Mouse (Mus musculus) forebrain, embryonic 15.5 days (tissue): ENCODE data around the gene Ushbp1. TPM values are rescaled to one million over a fixed set of nuclear protein-coding genes. Genes with fewer than 3 reads are reported as not detected.

Experiments used
- ATAC-seq: fragments of 200-750 bp; cut with Nextera tagmentation; replicated peaks from 2 replicates; pipeline ENCODE4 v1.8.0; 2017; ENCODE audit warnings: mild to moderate bottlenecking, moderate TSS enrichment, moderate library complexity
- H3K27ac ChIP-seq: fragments of 300-500 bp; sonication (generic); replicated peaks from 2 replicates; pipeline ENCODE4 v1.5.1; 2015; ENCODE audit warnings: mild to moderate bottlenecking, inconsistent platforms
- H3K27me3 ChIP-seq: fragments of 300-500 bp; sonication (generic); 2 replicates; pipeline ENCODE4 v1.6.1; 2015; ENCODE audit warnings: inconsistent platforms
- H3K36me3 ChIP-seq: fragments of 300-500 bp; sonication (generic); 2 replicates; pipeline ENCODE4 v1.6.1; 2015; ENCODE audit warnings: mild to moderate bottlenecking, inconsistent platforms
- H3K4me1 ChIP-seq: fragments of 300-500 bp; sonication (generic); 2 replicates; pipeline ENCODE4 v1.6.1; 2015; ENCODE audit warnings: inconsistent platforms
- H3K4me2 ChIP-seq: fragments of 300-500 bp; sonication (generic); replicated peaks from 2 replicates; pipeline ENCODE4 v1.6.1; 2015; ENCODE audit warnings: mild to moderate bottlenecking, inconsistent platforms
- H3K4me3 ChIP-seq: fragments of 300-500 bp; sonication (generic); 2 replicates; pipeline ENCODE4 v1.5.1; 2015; ENCODE audit warnings: mild to moderate bottlenecking, inconsistent platforms
- H3K9ac ChIP-seq: fragments of 300-500 bp; sonication (generic); replicated peaks from 2 replicates; pipeline ENCODE4 v1.6.1; 2015; ENCODE audit warnings: mild to moderate bottlenecking, inconsistent platforms
- H3K9me3 ChIP-seq: fragments of 300-500 bp; sonication (generic); 2 replicates; pipeline ENCODE4 v1.6.1; 2016; ENCODE audit warnings: inconsistent platforms
- WGBS: fragments of 180-500 bp; shearing (Covaris S2); methylation state at CpG from one replicate; pipeline ENCODE4 v1.1.7; 2015; ENCODE audit warnings: mixed read lengths; 5-methylcytosine and 5-hydroxymethylcytosine counted together
- polyA plus RNA-seq: library from polyadenylated mRNA; unstranded; fragments of >200 nt; fragmentation: Nextera tagmentation; extraction: Ambion mirVana; gene quantifications from 2 replicates; pipeline ENCODE4 v1.2.1, GENCODE M21; 2015

Ushbp1 gene
- polyA plus RNA-seq, 1 experiment from 2014 or later = 5.5 TPM

- WGBS = 90% methylated on average over 2 of the region's 2 CpGs
- H3K4me1 ChIP-seq = peaks cover 8% of the 10 kb centered on the region
- H3K4me3 ChIP-seq = no peak overlapping the region
- no peak for ATAC-seq
- no peaks in the 10 kb centered on the region for H3K9me3 ChIP-seq
- H3K27ac ChIP-seq = no peak overlapping the region
- no peaks in the 10 kb centered on the region for H3K27me3 ChIP-seq
- no peaks in the 10 kb centered on the region for H3K36me3 ChIP-seq
- no peak overlapping the region for H3K4me2 ChIP-seq
- H3K9ac ChIP-seq = no peak overlapping the region
Observed at GRCm38 (mm10) chr8:71391696-71392095, 3.9 kb downstream of the Ushbp1 start.

DNA sequence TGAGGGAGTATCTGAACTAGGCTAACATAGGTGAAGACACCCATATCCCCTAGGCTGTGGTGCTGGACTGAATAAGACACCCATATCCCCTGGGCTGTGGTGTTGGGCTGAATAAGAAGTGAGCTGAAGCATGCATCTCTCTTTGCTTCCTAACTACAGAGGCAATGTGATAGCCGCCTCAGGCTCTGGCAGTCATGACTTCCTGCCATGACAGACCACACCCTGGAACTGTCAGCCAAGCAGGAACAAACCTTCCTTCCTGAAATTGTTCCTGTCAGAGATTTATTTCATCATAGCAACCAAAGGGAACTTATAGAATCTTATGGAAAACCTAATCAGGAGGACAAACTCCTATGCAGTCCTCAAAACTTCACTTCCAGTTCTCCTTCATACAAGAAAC lies 7.3 kb downstream of the Ushbp1 start:
- Histone ChIP-seq H3K4me3 (no peak overlapping the region), H3K27ac (no peak overlapping the region), H3K36me3 (no peaks in the 10 kb centered on the region), H3K9me3 (no peaks in the 10 kb centered on the region), H3K4me2 (no peak overlapping the region), H3K27me3 (no peaks in the 10 kb centered on the region), H3K9ac (no peak overlapping the region), H3K4me1 (0 out of 2 replicates have a peak, but pooled peaks cover 2% of the 10 kb centered on the region)
- WGBS = 84% methylated on average over 1 of the region's 1 CpGs
- no peak for ATAC-seq

- Histone ChIP-seq H3K27ac (no peak overlapping the region), H3K9me3 (no peaks in the 10 kb centered on the region), H3K9ac (no peak overlapping the region), H3K36me3 (no peaks in the 10 kb centered on the region), H3K27me3 (peaks cover 6% of the 10 kb centered on the region; the same call in 1 of the 2 replicates), H3K4me1 (peaks cover 19% of the 10 kb centered on the region), H3K4me3 (no peak overlapping the region), H3K4me2 (no peak overlapping the region)
- WGBS = 80% methylated on average over 12 of the region's 12 CpGs
- no peak for ATAC-seq
Observed at GRCm38 (mm10) chr8:71385212-71385835, 10.3 kb downstream of the Ushbp1 start.

DNA sequence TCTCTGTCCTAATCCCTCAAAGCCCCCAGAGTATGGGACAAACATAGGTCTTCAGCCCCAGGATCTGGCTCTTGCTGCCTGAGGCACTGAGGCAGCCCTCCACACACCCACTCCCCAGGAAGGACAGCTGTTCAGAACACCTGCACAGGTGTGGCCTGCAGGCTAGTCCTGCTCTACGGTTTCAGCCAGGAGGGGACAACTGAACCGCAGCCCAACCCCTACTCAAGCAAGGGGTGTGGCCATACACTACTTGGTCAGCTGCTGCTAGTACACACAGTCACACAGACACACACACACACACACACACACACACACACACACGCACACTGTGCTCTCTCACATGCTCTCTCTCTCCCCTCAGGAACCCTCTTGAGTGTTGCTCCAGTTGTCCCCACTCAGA lies 11.7 kb downstream of the Ushbp1 start:
- H3K9ac ChIP-seq = no peak overlapping the region
- H3K27ac ChIP-seq = no peak overlapping the region
- peaks cover 33% of the 10 kb centered on the region for H3K4me1 ChIP-seq
- no peaks in the 10 kb centered on the region for H3K36me3 ChIP-seq
- H3K9me3 ChIP-seq = no peaks in the 10 kb centered on the region
- no peak overlapping the region for H3K4me2 ChIP-seq
- no peak overlapping the region for H3K4me3 ChIP-seq
- no peak for ATAC-seq
- WGBS = 63% methylated on average over 3 of the region's 3 CpGs
- peaks cover 6% of the 10 kb centered on the region; the same call in 1 of the 2 replicates for H3K27me3 ChIP-seq

- 22% methylated on average over 12 of the region's 12 CpGs for WGBS
- Histone ChIP-seq H3K9ac (no peak overlapping the region), H3K36me3 (no peaks in the 10 kb centered on the region), H3K4me1 (peaks cover 33% of the 10 kb centered on the region), H3K9me3 (no peaks in the 10 kb centered on the region), H3K4me2 (no peak overlapping the region), H3K27me3 (peaks cover 6% of the 10 kb centered on the region; the same call in 1 of the 2 replicates), H3K4me3 (no peak overlapping the region), H3K27ac (no peak overlapping the region)
- ATAC-seq = no peak
Observed at GRCm38 (mm10) chr8:71383396-71383795, 12.2 kb downstream of the Ushbp1 start.

- peak; percentile 75 for ATAC-seq
- Histone ChIP-seq H3K4me2 (peak overlapping the region; percentile 91), H3K27me3 (peaks cover 6% of the 10 kb centered on the region; the same call in 1 of the 2 replicates), H3K4me1 (peaks cover 33% of the 10 kb centered on the region), H3K27ac (peak overlapping the region; percentile 82), H3K9me3 (no peaks in the 10 kb centered on the region), H3K9ac (peak overlapping the region; percentile 75), H3K36me3 (no peaks in the 10 kb centered on the region), H3K4me3 (peak overlapping the region; percentile 66)
- 2% methylated on average over 56 of the region's 80 CpGs for WGBS
Observed at GRCm38 (mm10) chr8:71381971-71382961, 13.3 kb downstream of the Ushbp1 start.

DNA sequence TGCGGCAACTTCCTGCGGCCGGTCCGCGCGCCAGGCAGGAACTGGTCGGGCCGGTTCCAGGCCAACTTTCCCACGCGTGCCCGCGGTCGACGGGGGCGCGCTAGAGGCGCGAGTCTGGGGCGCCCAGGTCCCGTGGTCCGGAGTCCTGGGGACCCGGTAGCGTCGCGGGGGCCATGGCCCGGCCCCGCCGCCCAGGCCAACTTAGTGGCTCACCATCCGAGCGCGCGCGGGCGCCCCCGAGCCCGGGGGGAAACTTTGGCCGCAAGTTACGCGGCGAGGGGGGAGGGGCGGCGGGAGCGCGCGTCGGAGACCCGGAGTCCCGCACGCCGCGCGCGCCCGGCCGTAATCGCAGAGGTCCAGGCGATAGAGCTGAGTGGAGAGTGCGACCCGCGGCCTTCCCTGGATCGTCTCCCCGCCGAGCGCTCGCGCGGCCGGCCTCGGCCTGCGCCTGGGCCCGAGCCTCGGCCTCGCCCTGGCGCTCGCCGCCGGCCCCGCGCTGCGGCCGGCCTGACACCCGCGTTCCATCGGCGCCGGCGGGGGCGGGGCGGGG lies 14.1 kb downstream of the Ushbp1 start, which contains the start of gene Nr2f6:
TSS of gene Nr2f6 (minus strand) at position 540 of the 550 bp plus-strand sequence.
- WGBS = under 1% methylated on average over 63 of the region's 89 CpGs
- Histone ChIP-seq H3K9ac (peak within 1 kb of the TSS; percentile 75), H3K27me3 (peaks cover 6% of the 10 kb centered on the region; the same call in 1 of the 2 replicates), H3K27ac (peak within 1 kb of the TSS; percentile 82), H3K4me3 (peak within 1 kb of the TSS; percentile 66), H3K4me1 (peaks cover 38% of the 10 kb centered on the region), H3K36me3 (no peaks in the 10 kb centered on the region), H3K9me3 (no peaks in the 10 kb centered on the region), H3K4me2 (peak within 1 kb of the TSS; percentile 91)
- peak; percentile 24; the same call in 1 of the 2 replicates for ATAC-seq

DNA sequence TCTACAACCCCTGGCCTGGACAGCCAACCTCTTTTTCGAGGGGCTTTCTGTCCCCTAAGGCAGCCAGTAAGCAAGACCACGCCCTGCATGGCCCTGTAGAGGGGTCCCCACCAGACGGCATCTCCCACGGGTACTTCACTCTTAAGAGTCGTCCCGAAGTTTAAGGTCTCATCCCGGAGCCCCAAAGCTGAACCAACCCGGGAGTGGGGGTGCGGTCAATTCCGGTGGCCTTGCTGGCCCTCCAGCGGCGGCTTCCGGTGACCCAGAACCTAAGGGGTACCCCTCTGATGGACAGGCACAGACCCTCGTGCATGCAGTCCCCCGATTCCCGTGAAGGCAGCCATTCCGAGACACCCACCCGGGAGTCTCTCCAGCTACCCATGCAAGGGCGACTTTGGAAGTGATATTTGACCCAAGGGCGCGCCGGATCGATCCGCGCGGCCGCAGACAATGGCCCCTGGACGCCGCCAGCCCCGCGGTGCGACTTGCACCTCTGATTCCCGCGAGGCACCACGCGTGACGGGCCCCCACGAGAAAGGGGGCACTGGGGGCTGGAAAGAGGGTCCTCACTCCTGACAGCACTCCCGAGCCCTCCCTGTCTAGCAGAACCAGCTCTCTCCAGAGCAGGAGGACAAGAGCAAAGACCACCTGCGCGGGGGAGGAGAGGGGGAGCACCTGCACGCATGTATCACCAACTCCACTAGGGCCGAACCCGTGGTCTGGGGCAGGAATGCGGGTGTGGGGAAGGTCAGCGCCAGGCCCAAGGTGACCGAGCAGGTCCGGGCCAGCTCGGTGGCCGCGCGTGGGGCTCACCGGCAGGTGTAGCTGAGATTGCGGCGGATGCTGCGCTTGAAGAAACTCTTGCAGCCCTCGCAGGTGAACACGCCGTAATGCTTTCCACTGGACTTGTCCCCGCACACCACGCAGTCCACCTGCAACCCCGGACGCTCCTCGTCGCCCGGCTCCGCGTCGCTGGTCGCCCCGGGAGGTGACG lies 15.1 kb downstream of the Ushbp1 start:
- H3K9me3 ChIP-seq = no peaks in the 10 kb centered on the region
- peak overlapping the region; percentile 75 for H3K9ac ChIP-seq
- no peak for ATAC-seq
- H3K4me3 ChIP-seq = peak overlapping the region; percentile 66
- peaks cover 48% of the 10 kb centered on the region for H3K4me1 ChIP-seq
- peaks cover 6% of the 10 kb centered on the region; the same call in 1 of the 2 replicates for H3K27me3 ChIP-seq
- no peaks in the 10 kb centered on the region for H3K36me3 ChIP-seq
- H3K27ac ChIP-seq = no peak overlapping the region
- WGBS = 1% methylated on average over 72 of the region's 72 CpGs
- H3K4me2 ChIP-seq = peak overlapping the region; percentile 91

DNA sequence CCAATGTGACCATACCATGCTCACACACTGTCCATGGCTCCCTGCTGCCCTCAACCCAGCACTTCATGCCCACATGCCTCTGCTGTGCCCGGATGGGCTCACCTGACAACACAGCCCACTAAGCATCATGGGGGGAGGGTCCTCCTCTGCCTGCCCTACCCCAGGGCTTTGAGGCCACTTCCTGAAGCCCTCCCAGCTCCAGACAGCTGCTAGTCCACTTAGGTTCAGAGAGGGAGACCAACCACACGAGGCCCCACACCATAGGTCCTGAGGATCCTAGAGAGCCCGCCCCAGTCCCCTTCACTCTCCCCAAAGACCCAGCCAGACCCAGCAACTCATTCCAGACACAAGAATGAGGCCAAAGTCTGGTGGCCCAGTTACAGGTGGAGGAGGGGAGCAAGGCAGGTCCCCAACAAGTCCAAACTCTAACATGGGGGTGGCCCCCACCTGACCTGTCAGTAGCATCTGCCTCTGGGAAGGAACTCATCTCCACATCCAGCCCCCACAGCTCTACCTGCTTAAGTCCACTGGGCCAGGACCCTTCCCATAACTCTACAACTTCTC lies 16.0 kb downstream of the Ushbp1 start:
- H3K9ac ChIP-seq = no peak overlapping the region
- ATAC-seq = no peak
- no peaks in the 10 kb centered on the region for H3K9me3 ChIP-seq
- H3K4me2 ChIP-seq = peak overlapping the region; percentile 91
- peak overlapping the region; percentile 66 for H3K4me3 ChIP-seq
- H3K27me3 ChIP-seq = peaks cover 6% of the 10 kb centered on the region; the same call in 1 of the 2 replicates
- no peak overlapping the region for H3K27ac ChIP-seq
- peaks cover under 1% of the 10 kb centered on the region; the same call in 1 of the 2 replicates for H3K36me3 ChIP-seq
- 52% methylated on average over 3 of the region's 3 CpGs for WGBS
- peaks cover 51% of the 10 kb centered on the region for H3K4me1 ChIP-seq

DNA sequence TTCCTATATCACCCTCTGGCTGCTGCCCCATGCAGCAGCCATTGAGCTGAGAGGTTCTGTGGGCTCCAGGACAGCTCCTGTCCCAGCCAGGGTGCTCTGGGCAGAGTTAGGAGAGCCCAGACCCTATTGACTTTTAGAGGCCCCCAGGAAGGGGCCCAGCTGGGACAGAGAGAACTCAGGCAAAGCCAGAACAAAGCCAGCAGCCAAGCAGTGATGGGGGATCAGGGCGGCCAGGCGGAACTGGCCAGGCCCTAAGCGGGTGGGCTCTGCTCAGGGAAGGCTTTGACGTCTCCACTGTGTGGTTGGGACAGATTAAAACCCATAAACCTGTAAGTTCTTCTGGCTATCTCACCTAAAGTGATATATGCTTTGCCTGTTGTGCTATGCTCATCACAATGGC lies 16.6 kb downstream of the Ushbp1 start:
- no peak overlapping the region for H3K4me3 ChIP-seq
- H3K36me3 ChIP-seq = peaks cover 5% of the 10 kb centered on the region
- H3K4me1 ChIP-seq = peaks cover 51% of the 10 kb centered on the region
- 0 out of 2 replicates have a peak overlapping the region, but pooled peaks have one; percentile 91 for H3K4me2 ChIP-seq
- WGBS = 29% methylated on average over 4 of the region's 4 CpGs
- H3K9ac ChIP-seq = no peak overlapping the region
- ATAC-seq = no peak
- no peak overlapping the region for H3K27ac ChIP-seq
- H3K9me3 ChIP-seq = no peaks in the 10 kb centered on the region
- H3K27me3 ChIP-seq = peaks cover 6% of the 10 kb centered on the region; the same call in 1 of the 2 replicates
